Mouse (Mus musculus) T-helper 1 cell (primary cell): ENCODE measurements around the gene Tulp4.
"Not testable (repeated sequence)": the region's sequence is repeated elsewhere in the genome, so short reads cannot be mapped to it uniquely, and the experiment has no call there.

ENCODE experiments used
- in situ Hi-C: fragments of 300-600 bp; cut with MboI, MseI; formaldehyde crosslinking; loops from one replicate; pipeline ENCODE4 v1.15.1; 2025; ENCODE audit warnings: high pct_unique_total_duplicates

The Tulp4 gene

GRCm38 (mm10) chr17:6271970-6272369 lies 165.7 kb downstream of the Tulp4 start:
- in situ Hi-C loops = loop anchor here (5.0 kb wide), 1 partner anchor 205 kb away; no protein-coding TSS in a partner anchor

- in situ Hi-C loops = loop anchor here (5.0 kb wide), 1 partner anchor 203 kb away; no protein-coding TSS in a partner anchor
Observed at GRCm38 (mm10) chr17:6274693-6275092, 168.5 kb downstream of the Tulp4 start.

DNA sequence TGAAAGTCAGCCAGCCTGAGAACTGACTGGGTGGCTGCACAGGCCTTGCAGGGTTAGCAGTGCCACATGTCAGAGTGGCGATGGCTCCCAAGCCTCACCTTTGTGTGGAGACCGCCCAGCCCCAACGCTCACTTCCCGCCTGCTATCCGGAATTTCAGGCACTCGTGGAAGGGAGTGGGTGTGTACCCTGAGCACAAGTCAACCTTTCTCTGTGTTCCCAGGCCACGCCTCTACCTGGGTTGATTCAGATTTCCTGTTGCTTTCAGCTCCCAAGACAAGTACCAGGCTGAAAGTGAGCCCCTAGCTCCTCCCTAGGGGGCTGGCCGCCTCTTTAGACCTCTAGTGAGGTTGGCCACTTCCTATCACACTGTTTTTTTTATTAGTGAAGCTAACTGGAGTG lies 173.0 kb downstream of the Tulp4 start:
- in situ Hi-C loops = not testable (repeated sequence)

GRCm38 (mm10) chr17:6279772-6280171 lies 173.5 kb downstream of the Tulp4 start:
- in situ Hi-C loops = not testable (repeated sequence)

DNA sequence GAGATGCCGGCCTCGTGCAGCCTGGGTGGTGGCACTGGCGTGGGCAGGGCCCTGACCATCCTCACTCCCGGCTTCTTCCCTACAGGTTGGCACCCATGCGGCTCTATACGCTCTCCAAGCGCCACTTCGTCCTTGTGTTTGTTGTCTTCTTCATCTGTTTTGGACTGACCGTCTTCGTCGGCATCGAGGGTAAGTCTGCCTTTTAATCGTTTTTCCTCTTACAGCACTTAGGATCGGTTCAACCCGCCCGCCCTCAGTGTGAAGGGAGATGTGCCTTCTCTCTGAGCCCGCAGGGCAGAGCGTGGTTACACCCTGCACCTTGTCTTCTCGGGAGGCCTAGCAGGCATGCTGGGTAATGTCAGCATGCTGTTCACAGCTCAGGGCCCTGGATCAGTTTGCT lies 174.3 kb downstream of the Tulp4 start:
- in situ Hi-C loops = not testable (repeated sequence)

GRCm38 (mm10) chr17:6283137-6283536 lies 176.9 kb downstream of the Tulp4 start:
- in situ Hi-C loops = not testable (repeated sequence)

GRCm38 (mm10) chr17:6286169-6286568 lies 179.9 kb downstream of the Tulp4 start:
- in situ Hi-C loops = not testable (repeated sequence)

DNA sequence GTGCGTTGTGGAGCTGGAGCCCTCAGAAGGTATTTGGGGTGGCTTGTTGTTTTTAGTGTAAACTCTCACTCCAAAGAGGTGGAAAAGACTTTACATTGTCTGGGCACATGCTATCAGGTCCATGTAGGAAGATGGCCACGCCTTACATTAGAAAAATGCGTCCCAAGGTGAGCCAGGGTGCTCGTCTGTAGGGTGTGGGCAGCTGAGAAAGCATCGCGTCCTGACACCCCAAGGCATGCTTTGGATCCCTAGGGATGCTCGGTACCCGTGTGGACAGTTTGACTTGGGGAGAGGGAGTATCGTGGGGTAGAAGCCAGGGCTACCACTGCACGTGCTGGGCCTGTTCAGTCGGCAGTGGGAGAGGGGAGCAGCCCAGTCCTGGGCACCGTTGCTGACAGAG lies 182.8 kb downstream of the Tulp4 start:
- in situ Hi-C loops = not testable (repeated sequence)

DNA sequence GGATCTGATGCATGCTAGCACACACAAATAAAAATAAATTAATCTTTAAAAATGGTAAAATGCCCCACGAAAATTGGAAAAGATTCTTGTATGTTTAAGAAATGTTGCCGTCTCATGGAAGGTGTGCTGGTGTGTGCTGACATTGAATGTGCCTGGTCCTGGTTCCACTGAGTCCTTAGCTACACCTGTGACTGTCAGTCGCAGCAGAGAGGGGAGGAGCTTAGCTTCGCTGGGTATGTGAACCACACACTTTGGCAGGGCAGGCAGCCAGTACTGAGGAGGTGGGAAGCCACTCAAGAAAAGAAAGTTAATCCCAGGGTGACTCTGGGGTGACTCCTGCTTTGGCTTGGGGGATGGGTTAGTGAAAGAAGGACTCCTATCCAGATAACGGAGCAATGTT lies 187.6 kb downstream of the Tulp4 start:
- in situ Hi-C loops = loop anchor here (5.0 kb wide), 1 partner anchor 163 kb away; no protein-coding TSS in a partner anchor

DNA sequence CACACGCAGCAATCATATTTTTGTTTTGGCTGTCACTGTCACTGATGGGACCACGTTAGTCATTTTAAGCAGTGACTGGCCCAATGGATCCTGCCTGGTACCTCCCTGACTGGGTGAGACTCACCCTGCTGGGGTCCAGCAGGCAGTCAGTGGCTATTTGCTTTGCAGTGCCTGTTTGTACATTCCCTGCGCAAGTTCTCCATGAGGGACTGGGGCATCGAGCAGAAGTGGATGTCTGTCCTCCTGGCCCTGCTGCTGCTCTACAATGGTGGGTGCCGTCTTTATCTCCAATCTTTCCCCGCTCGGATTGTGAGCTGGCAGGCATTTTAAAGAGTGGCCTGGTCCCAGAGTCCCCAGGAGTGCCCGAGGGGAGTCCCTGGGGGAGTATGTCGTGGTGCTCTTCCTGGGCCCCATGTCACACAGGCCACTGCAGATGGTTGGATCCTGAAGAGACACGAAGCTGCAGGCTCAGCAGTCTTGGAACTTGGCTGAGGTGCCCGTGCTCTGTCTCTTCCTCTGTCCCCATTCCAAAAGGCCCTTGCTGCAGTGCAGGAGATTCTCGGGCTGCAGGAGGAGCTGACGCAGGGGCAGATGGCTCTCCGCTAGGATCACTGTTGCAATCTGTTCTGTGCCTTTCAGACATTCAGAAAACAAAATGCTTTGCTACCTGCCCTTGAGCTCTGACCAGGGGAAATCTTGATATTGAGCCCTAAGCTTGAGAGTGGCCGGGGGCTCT lies 191.0 kb downstream of the Tulp4 start:
- in situ Hi-C loops = not testable (repeated sequence)

- in situ Hi-C loops = loop anchor here (5.0 kb wide), 1 partner anchor 317 kb away; no protein-coding TSS in a partner anchor
Observed at GRCm38 (mm10) chr17:6300190-6300863, 194.1 kb downstream of the Tulp4 start.
